Mouse (Mus musculus) brain, embryonic 14.5 days (tissue): ENCODE measurements around the gene Nebl.

ENCODE experiments used
- CTCF ChIP-seq: fragments of 200-500 bp; IDR thresholded peaks from 2 replicates; pipeline ENCODE4 v1.5.1; 2012; ENCODE audit warnings: inconsistent platforms, mild to moderate bottlenecking, moderate library complexity, borderline replicate concordance; ENCODE audit not compliant: insufficient read depth, insufficient read length; ENCODE audit errors: extremely low read depth
- POLR2A ChIP-seq: fragments of 200-500 bp; IDR thresholded peaks from 2 replicates; pipeline ENCODE4 v1.6.1; 2012; ENCODE audit warnings: mild to moderate bottlenecking, inconsistent platforms, borderline replicate concordance; ENCODE audit not compliant: poor library complexity, insufficient read depth, insufficient read length, severe bottlenecking; ENCODE audit errors: extremely low read depth

- no peak for TF ChIP-seq CTCF
- no peak for TF ChIP-seq POLR2A
Measured at GRCm38 (mm10) chr2:17698161-17699087, 32.8 kb downstream of the Nebl start.
